Mouse (Mus musculus): ENCODE data around the gene Tom1l1.

DNA sequence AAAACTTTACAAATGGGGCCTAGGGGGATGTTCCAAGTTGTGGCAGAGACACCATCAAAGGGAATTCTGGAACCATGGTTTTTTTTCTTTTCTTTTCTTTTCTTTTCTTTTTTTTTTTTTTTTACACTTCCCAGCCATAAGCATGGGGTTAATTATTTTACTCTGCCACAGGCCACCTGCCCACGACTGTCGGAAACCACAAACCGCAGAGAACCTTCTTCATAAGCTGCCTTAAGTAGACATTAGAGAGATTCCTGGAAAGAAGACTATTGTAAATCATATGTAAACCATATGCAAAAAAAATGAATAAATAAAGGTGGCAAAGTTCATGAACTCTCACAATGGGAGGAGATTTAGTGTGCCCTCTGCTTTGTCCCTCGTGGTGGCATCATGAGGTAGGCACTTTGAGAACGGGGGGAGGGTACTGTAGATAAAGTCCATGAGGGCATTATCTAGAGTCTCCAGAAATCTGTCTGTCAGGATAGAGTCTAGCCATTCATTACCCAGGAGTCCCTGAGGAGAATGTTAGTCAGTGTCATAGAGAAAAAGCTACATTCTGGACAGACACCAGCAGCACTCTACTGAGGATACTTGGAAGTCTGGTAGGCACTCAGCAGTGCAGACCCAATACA, 12.6 kb downstream of the Tom1l1 start:
- TF ChIP-seq GATA1 (IDR thresholded peaks at IDR 0.05; ENCODE audit: low read length) = peak; percentile 90
- peak; percentile 82 for TF ChIP-seq TAL1 (IDR thresholded peaks at IDR 0.05; ENCODE audit: low read length)
